Mouse (Mus musculus) adrenal gland, postnatal 14 days (tissue): ENCODE measurements around the gene Zfp429. TPM values are rescaled to one million over a fixed set of nuclear protein-coding genes. Genes with fewer than 3 reads are reported as not detected.
"Not testable (repeated sequence)": the region's sequence is repeated elsewhere in the genome, so short reads cannot be mapped to it uniquely, and the experiment has no call there.

Experiments
- DNase-seq: peaks from one replicate; pipeline ENCODE4 v3.0.0; 2021; ENCODE audit warnings: mixed read lengths
- long read RNA-seq, 2 experiments: library from polyadenylated mRNA; stranded (forward); transcript quantifications; one replicate each; pipeline ENCODE4 v2.0.0; 2021
- total RNA-seq: library from RNA; stranded (reverse); gene quantifications from 2 replicates; pipeline ENCODE4 v1.2.3, GENCODE M21; 2021

Gene Zfp429
- total RNA-seq: 3.5 and 5.0 TPM in 2 replicates
- long read RNA-seq, experiment 1, partial matches to known transcripts: 0 of 1 reads
- long read RNA-seq, experiment 1, other reads (novel, unspliced or antisense): 0 of 1 reads
- long read RNA-seq, experiment 2, partial matches to known transcripts: 0 of 4 reads
- long read RNA-seq, experiment 2, other reads (novel, unspliced or antisense): 2 of 4 reads

GRCm38 (mm10) chr13:67399183-67399903, at the start of gene Zfp429:
Zfp429 (minus strand) TSS chr13:67399819.
- peak; percentile 75 for DNase-seq

GRCm38 (mm10) chr13:67437095-67437494, 37.5 kb upstream of the Zfp429 start:
- not testable (repeated sequence) for DNase-seq

DNA sequence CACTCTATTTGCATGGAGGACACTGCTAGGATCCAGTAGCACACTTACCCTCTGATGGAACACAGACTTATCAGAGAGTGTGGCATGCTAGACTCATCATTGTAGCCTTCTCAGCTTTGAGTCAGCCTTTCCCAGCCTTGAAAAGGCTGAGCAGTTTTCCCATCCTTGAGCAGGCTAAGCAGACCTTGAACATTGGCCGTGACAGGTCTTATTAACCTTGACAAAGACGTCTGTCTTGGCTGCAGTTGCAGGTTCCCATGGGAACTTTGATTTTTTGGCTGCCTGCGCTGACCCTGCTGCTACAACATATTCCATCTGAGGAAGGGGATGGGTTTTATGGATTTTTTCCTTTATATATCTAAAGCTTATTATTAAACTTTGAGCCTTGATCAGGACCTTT, 28.5 kb upstream of the Zfp429 start:
- DNase-seq: peak; percentile 76

DNA sequence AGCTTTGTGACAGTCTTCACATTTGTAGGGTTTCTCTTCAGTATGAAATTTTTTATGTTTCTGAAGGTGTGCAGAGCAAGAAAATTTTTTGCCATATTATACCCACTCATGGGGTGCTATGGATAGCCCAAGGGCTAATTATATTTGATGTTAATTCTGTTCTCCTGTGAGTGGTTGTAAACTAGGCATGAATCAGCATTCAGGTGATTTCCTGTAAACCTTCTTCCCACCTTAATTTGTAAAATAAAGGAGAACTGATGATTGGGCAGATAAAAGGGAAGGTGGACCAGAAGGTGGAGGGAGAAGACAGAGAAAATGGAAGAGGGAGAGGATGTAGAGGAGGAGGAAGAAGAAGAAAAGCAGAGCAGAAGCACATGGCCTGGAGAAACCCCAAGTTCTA, 26.1 kb upstream of the Zfp429 start:
- DNase-seq: not testable (repeated sequence)

GRCm38 (mm10) chr13:67422532-67422931, 22.9 kb upstream of the Zfp429 start:
- not testable (repeated sequence) for DNase-seq

DNA sequence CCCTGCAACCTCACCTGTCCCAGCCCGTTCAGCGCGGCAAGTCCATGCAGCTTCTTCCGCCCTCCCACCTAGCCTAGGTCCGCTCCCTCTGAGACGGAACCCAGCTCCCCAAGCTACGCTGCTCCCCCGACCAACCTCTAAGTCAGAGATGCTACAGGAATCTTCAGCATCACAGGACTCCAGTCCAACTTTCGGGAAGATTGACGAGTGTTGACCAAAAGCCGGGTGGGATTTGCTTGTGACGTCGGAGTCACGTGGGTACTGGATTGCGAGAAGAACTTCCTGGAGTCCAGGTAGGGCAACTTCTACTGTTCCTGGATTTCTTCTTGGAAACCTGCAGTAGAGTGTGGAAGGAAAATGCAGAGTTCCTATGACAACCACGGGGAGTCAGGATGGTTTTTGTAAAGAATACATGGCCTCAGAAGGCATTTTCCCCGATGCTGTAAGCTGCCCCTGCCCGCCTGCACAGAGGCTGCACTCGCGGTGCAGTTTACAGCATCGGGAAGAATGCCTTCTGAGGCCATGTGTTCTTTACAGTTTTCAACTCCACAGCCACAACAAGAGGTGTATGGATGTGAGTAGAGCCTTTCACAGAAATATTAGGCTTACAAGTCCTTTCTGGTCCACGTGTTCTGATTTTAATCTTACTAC, 21.7 kb upstream of the Zfp429 start, which contains the start of gene Zfp459:
Gene Zfp459 (minus strand): TSS at position 212 of the 651 bp plus-strand sequence.
- DNase-seq: peak; percentile 29

DNA sequence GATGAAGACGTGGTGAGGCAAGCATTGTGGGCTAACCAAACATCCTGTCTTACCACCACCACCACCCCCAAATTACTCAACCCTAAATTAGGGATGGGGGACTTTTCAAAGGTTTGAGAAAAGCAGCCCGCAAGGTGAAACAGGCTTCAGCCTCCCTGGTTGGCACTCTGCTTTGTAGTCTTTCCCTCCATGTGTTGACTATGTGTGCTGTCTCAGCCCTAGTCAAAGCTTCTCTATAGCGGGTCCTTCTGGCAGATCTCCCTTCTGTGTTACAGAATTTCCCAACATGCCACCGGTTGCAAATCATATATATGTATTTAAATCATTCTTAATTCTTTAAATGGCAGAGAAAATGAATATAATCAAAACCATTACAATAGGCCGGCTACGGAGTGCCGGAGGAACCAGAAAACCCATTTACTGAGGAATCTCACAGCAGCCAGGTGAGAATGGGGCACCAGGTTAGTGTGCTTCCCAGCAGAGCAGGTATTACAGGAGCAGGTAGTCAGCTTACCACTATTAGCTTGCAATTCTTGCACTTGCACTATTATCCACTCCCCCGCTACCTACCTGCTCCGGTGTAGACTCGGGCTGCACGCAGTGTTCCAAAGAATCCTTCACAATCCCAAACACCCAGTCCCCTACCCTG, 21.1 kb upstream of the Zfp429 start:
- DNase-seq: no peak

DNA sequence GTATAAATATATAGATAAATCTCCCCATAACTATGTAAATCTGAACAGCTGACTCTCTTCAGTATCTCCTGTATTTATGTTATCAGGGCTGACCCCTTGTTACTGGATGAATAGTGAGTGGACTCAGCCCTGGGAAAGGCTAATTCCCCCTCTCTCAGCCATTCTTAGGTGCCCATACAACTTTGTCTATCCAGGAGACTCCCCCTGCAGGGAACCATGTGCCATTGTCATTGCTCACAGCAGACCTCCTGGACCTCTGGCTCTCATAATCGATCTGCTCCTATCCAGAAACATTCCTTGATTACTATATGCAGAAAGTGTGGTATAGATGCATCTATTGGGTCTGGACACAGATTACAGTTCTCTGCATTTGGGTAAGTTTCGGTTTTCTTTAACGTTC, 17.2 kb upstream of the Zfp429 start:
- no peak for DNase-seq

- DNase-seq: no peak
Measured at GRCm38 (mm10) chr13:67415759-67416158, 16.1 kb upstream of the Zfp429 start.

DNA sequence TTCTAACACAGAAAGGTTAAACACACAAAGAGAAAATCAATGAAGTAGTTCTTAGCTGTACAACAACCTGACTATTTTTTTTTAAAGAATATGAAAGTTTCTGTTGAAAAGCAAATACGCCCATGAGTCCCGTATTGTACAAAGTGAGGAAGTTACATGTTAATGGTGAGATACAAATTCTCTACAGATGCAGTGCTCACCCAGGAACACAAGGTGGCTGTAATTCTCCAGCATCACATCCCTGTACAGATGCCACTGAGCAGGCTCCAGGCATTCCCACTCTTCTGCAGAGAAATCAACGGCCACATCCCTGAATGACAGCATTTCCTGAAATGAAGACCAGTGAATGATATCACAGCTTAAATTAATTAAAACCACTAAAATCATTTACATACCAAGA, 14.0 kb upstream of the Zfp429 start:
- DNase-seq: not testable (repeated sequence)

- DNase-seq: not testable (repeated sequence)
Measured at GRCm38 (mm10) chr13:67376255-67376654, 23.4 kb downstream of the Zfp429 start.

DNA sequence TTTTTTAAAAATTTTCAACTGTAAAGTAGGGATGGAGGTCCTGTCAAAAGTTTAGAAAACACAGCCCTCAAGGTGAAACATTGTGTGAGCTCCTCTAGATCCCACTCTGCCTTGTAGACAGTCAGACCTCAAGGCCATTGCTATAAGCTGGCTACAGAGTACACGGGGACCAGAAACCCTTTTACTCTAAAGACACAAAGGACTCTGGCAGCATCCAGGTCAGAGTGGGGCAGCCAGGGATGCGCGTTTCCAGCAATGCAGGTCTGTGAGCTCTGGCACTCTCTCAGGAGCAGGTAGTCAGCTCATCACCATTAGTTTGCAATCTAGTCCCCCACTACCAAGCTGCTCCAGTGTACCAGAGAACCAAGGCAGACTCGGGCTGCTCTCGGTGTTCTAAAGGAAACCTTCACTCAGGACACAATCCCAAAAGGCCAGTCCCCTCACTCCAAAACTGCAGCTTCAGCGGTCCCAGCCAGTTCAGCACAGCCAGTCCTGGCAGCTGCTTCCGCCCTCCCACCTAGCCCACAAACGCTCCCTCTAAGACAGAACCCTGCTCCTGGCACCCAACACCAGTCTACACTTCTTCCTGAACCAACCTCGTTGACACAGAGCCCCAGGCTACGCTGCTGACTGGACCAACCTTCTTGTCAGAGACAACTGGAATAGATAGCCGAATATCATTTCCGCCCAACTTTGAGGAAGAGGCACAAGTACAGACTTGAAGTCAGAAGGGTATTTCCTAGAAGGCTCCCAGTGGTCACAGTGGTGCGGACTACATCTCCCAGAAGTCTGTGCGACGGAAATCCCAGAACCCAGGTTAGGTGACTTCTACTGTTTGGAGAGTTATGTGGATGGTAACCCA, 24.3 kb downstream of the Zfp429 start, which contains the start of the genes Gm28041 and Zfp456:
Gene Gm28041 (minus strand): TSS at position 684 of the 862 bp plus-strand sequence.
Gene Zfp456 (minus strand): TSS at position 761 of the 862 bp plus-strand sequence.
- DNase-seq: peak; percentile 72

DNA sequence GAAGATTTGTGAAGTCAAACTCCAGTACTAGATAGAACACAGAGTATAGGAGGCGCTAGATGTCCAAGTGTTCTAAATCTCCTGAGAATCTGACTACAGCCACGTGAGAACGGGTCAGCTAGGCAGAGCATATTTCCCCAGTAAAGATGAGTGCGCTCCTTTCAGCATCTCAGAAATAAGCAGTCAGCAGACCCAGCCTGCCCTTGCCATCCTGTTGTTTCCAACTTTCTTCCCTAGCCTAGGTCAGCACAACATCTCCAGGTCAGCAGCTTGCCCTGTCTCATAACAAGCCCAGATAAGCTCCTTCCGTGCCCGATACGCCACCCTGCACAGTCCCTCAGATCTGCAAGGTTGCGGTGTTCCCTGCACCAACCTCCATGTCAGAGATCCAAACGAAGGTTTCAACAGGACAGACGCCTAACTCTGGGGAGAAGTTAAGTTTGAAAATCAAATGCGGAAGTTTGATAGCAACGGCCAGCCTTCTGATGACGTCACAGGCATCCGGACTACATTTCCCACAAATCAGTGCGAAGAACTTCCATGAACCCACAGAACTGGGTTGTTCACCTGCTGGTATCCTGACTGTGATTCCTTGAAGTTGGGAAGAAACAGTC, 39.4 kb downstream of the Zfp429 start, which contains the start of the genes Gm28044 and Zfp953:
Gene Gm28044 (minus strand): TSS at position 406 of the 614 bp plus-strand sequence.
Gene Zfp953 (minus strand): TSS at position 475 of the 614 bp plus-strand sequence.
- DNase-seq: peak; percentile 91

GRCm38 (mm10) chr13:67351854-67352253, 47.8 kb downstream of the Zfp429 start:
- DNase-seq: no peak

DNA sequence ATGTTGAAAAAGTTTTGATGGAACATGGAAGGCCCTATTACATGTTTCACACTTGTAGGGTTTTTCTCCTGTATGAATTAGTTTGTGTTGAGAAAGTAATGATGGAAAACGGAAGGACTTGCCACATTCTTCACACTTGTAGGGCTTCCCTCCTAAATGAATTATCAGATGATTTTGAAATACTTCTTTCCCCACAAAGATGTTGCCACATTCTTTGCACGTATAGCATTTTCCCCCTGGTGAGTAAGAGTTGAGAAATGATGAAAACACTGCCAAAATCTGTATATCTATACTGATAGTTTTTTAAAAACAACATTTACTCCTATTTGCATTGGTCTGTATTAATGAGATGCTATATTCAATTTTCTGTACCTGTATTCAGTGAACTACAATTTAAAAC, 56.2 kb downstream of the Zfp429 start:
- no peak for DNase-seq

Other genes with a start within 250 kb of the Zfp429 start
- 6.1 and 6.2 TPM in 2 replicates for gene Rsl1, start 226.6 kb downstream of the Zfp429 start, total RNA-seq
- gene Zfp455, start 205.3 kb downstream of the Zfp429 start, total RNA-seq: 1.7 and 2.0 TPM in 2 replicates
- 3.7 and 3.8 TPM in 2 replicates for gene Zfp458, start 121.4 kb downstream of the Zfp429 start, total RNA-seq
- 3.7 and 3.8 TPM in 2 replicates for gene Zfp457, start 93.3 kb downstream of the Zfp429 start, total RNA-seq
- gene Zfp595, start 67.2 kb downstream of the Zfp429 start, total RNA-seq: 4.4 and 5.3 TPM in 2 replicates
- gene Gm28044, start 39.3 kb downstream of the Zfp429 start, total RNA-seq: 1.1 and 3.3 TPM in 2 replicates
- gene Zfp953, start 39.2 kb downstream of the Zfp429 start, total RNA-seq: 2.7 and 4.0 TPM in 2 replicates
- 1.2 TPM in 1 of 2 replicates, not detected in the other for gene Gm28041, start 24.1 kb downstream of the Zfp429 start, total RNA-seq
- 1.4 and 3.5 TPM in 2 replicates for gene Zfp456, start 24.0 kb downstream of the Zfp429 start, total RNA-seq
- 0.71 TPM in 1 of 2 replicates, not detected in the other for gene Zfp459, start 21.6 kb upstream of the Zfp429 start, total RNA-seq
- gene Zfp874a, start 51.8 kb upstream of the Zfp429 start, total RNA-seq: 13.5 and 14.5 TPM in 2 replicates
- 14.7 and 18.2 TPM in 2 replicates for gene Zfp874b, start 84.4 kb upstream of the Zfp429 start, total RNA-seq
- 5.6 and 6.7 TPM in 2 replicates for gene Zfp58, start 100.7 kb upstream of the Zfp429 start, total RNA-seq
- gene Gm26965, start 126.3 kb upstream of the Zfp429 start, total RNA-seq: 0.33 TPM in 1 of 2 replicates, not detected in the other
- 15.6 and 23.4 TPM in 2 replicates for gene Zfp87, start 126.4 kb upstream of the Zfp429 start, total RNA-seq
- 7.6 and 7.8 TPM in 2 replicates for gene Zfp748, start 154.0 kb upstream of the Zfp429 start, total RNA-seq
- gene Zfp729b, start 209.9 kb upstream of the Zfp429 start, total RNA-seq: 6.3 and 6.6 TPM in 2 replicates
- 1.3 and 2.3 TPM in 2 replicates for gene Gm49345, start 237.9 kb upstream of the Zfp429 start, total RNA-seq
- 6.0 and 6.9 TPM in 2 replicates for gene Zfp729a, start 238.0 kb upstream of the Zfp429 start, total RNA-seq